Mouse (Mus musculus): Measurements from ENCODE around the gene Slc35g2. TPM values are rescaled to one million over a fixed set of nuclear protein-coding genes. Genes with fewer than 3 reads are reported as not detected.

Slc35g2 gene
- total RNA-seq, 2 experiments from 2014 or later = 19.9 to 20.3 TPM

- peak in 1 of 2 experiments; percentile 33 for DNase-seq (ENCODE audit: low spot score in 2 of 2)
Observed at GRCm38 (mm10) chr9:100560251-100560890, 10.5 kb downstream of the Slc35g2 start.

GRCm38 (mm10) chr9:100558991-100559390 lies 11.9 kb downstream of the Slc35g2 start:
- peak in 1 of 2 experiments; percentile 34 for DNase-seq (ENCODE audit: low spot score in 2 of 2)

DNA sequence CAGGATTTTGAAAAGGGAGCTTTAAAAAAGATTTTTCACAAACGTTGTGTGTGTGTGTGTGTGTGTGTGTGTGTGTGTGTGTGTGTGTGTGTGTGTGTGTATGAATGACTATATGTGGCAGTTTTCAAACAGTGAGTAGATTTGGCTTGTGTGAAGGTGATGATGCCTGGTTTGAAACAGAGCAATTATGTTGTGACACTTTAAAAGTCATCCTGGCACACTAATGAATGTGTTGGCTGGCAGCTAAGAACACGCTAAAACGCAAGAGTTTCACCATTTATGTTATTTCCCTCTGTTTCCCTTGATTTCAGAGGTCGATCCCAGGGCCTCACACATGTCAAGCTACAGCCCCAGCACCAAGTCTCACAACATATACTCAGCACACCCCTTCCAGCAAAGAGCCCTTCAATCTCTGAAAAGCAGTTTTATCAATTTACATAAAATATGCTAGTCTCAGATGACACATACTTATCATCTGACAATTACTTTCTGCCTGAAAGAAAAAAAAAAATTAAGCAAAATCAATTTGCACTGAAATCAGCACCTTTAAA lies 12.8 kb downstream of the Slc35g2 start:
- peak in 1 of 2 experiments; percentile 24 for DNase-seq (ENCODE audit: low spot score in 2 of 2)

DNA sequence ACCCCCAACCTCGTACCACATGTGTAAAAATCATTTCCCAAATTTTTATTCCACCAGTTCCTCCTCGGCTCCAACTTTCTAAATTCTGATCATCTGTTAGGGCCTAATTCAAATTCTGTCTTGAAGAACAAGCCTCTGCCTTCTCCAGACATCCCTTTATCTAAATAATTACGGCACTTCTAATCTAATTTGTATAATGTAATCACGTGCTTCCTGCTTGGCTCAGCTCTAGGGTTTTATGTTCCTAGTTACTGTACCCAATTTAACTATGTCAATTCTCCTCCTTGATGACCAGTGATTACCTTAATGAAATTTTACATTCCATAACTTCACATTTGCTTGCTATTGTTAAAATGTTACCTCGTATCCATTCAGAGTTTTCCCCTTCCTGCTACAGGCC lies 15.2 kb downstream of the Slc35g2 start:
- DNase-seq (ENCODE audit: low spot score in 2 of 2) = no peak

DNA sequence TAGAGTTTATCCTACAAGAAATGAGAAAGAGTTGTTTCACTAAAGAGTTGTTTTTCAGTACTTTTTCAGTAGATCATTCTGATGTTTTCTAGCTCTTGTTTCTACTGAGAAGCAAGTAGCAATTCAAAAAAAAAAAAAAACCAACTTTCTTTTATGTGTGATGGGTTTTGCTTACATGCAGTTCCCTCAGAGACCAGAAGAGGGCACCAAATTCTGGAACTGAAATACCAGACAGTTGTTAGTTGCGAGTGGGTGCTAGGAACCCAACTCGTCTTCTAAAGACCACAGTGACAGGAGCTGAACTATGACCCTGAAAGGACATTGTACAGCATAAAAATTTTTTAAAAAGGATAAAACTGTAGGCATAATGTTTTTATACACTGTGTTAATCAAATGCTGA lies 22.6 kb downstream of the Slc35g2 start:
- no peak for DNase-seq (ENCODE audit: low spot score in 2 of 2)

- DNase-seq (ENCODE audit: low spot score in 2 of 2) = no peak
Observed at GRCm38 (mm10) chr9:100546594-100546910, 24.3 kb downstream of the Slc35g2 start.

DNA sequence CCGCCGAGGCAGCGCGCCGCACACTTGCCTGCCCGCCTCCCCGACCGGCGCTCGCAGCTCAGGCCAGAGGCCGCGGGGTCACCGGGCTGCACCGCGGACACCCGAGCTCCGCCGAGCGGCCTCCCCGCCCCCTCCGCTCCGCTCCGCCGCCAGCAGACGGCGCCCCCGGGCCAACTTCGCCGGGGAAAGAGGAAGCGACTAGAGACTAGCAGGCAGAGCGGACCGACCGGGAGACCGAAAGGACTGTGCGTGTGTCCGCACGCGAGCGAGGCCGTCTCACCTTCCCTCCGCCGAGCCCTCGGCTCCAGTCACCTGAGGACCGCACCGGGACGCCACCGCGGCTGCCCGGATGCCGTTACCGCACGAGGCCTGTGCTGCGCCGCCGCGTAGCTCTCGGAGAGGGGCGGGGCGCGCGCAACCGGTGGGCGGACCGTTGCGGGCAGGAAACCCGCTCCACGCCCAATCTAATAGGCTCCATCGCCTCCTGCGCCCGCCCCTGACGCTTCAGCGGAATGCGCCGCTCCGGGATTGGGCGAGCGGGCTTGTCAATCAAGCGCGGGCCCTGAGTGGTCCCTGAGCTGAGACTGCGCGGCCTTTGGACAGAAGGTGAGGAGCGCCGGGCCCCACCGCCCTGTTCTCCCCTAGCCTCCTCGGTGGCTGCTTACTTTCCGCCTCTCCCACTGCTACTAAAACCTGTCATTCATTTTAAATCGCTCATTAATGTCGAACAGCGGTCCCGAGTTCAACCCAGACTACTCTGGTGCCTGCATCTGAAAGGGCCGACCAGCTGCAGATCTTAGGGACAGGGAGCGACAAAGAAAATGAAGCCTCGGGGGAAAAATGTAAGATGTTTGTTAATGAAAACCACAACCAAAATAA lies 24.9 kb downstream of the Slc35g2 start, which contains the start of gene Nck1:
Gene Nck1, minus strand, starts transcription at position 420 of the 879 bp plus-strand sequence.
- DNase-seq (ENCODE audit: low spot score in 2 of 2) = peak; percentile 99 to 100

DNA sequence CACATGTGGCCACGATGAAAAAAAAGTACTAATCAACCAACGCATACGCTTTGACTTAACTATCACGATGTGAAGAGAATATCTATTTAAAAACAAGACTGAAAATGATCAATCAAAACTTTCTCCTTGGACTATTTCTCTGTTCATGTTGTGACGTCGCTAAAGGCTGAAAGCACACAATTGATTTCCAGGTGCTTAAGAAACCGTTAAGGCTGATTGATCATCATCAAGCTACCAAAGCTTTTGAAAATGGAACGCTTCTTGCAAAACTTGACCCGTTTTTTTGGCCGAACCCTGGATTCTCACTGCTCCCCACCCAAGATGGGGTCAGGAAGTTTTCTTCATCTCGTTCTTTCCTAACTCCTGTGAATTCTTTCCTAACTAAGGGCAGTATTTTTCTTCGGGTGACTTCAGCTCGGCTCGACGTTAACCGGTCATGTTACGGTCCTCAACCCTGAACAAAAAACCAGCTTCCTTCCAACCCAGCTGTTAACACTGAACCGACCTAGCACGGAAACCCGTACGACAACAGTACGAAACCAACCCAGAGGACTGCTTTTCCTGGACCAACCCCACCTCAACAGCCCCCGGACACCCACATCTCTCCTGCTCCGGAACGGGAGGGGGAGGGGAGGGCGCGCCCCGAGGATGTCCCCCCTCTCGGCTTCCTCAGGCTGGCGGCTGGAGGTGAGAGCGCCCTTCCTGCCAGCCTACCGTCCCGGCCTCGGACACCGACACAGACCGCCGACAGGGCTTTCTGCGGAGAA lies 25.8 kb downstream of the Slc35g2 start:
- DNase-seq (ENCODE audit: low spot score in 2 of 2) = no peak

GRCm38 (mm10) chr9:100535618-100536262 lies 35.1 kb downstream of the Slc35g2 start:
- DNase-seq (ENCODE audit: low spot score in 2 of 2) = peak in 1 of 2 experiments; percentile 28

DNA sequence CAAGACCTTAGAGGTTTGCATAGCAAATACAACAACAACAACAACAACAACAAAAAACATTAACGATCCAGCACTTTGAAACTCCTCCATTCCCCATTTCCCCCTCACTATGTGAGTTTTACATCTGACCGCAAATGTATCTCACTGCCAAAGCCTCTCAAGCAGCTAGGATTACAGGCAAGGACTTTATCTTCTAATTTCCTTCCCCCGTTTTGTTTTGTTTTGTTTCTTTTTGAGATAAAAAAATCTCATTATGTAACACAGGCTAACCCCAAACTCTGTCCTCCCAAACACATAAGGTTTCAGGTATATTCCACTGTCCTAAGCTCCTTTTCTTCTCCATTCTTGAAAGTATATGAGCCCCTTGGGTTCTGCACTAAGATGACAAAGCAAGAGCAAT lies 36.2 kb downstream of the Slc35g2 start:
- DNase-seq (ENCODE audit: low spot score in 2 of 2) = no peak

GRCm38 (mm10) chr9:100532847-100533505 lies 37.9 kb downstream of the Slc35g2 start:
- no peak for DNase-seq (ENCODE audit: low spot score in 2 of 2)

DNA sequence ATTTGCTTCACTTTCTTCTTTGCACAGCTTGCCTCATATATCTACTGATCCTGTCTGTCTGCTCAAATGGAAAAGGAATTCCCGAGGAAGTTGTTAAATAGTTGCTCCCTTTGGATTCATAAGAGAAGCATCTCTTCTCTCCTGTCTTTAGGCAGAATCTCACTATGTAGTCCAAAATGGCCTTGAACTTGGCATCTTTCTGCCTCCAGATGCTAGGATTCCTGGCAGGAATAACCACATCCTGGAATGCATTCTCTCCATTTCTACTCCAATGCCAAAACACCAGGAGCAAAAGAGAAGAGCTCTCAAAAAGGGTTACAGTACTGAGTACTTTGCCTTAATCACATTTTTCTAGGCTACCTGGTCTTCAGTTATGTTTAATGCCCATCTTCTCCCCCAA lies 39.6 kb downstream of the Slc35g2 start:
- no peak for DNase-seq (ENCODE audit: low spot score in 2 of 2)

DNA sequence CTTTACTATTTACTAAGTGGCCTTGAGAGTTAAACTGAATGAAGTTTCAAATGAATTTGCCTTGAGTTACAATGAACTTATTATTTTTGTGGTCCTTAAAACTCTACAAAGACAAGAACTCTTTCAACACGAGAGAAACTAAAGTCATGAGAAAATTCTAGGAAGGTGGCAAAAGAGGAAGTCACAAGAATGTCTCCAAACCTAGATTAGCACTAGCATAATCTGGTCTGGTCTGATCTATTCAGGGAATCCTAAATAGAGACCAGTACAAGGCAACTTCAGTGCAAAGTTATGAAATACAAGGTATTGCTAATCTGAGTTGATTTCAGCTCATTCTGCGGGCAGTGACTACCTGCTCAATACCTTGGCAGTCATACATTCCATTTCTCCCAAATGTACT lies 45.7 kb downstream of the Slc35g2 start:
- no peak for DNase-seq (ENCODE audit: low spot score in 2 of 2)

DNA sequence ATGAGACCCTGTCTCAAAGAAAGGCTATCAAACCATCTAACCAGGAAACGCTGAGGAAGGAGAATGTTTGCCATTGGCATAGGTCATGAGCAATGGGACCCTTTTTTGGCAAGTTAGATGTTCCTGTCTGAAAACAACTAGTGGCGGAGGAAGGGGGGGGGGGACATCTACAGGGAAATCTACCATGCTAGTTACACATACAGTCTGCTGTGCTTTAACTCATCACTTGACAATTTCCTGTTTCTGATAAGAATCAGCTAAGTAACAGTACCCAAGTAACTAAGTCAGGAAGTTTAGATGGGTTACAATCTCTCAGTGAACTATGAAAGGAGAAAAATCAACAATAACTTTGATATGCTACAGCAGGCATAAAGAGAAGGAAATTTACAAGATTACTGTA lies 48.9 kb downstream of the Slc35g2 start:
- DNase-seq (ENCODE audit: low spot score in 2 of 2) = no peak

DNA sequence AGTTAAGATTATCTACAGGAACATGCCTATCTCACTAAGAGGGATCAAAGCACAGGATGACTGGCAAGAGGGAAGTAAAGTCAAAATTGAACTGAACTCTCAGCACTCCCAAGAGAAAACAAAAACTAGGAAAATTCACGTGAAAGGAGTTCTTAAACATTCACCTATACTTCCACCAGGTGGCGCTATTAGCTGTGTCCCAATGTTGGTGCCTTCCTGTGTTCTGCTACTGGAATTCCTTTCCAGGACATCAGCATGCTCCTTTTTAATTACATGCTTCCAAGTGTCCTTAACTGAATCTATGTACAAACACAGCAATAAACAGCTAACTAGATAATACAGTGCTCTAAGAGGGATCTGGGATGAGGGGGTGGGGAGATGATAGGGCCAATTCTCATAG lies 50.3 kb downstream of the Slc35g2 start:
- peak in 1 of 2 experiments; percentile 67 for DNase-seq (ENCODE audit: low spot score in 2 of 2)

DNA sequence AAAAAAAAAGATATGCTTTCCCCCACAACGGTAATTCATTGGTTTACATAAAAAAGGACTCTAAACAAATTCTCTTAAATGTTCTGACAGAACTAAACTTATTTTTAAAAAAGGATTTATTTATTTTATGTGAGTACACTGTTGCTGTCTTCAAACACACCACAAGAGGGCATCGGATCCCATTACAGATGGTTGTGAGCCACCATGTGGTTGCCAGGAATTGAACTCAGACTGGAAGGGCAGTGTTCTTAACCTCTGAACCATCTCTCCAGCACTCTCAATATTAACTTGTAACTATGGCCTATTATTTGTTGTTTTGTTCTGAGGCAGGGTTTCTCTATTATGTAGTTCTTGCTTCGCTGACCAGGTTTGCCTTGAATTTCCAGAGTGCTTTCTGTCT lies 50.9 kb downstream of the Slc35g2 start:
- DNase-seq (ENCODE audit: low spot score in 2 of 2) = no peak

- DNase-seq (ENCODE audit: low spot score in 2 of 2) = no peak
Observed at GRCm38 (mm10) chr9:100507581-100507980, 63.3 kb downstream of the Slc35g2 start.

DNA sequence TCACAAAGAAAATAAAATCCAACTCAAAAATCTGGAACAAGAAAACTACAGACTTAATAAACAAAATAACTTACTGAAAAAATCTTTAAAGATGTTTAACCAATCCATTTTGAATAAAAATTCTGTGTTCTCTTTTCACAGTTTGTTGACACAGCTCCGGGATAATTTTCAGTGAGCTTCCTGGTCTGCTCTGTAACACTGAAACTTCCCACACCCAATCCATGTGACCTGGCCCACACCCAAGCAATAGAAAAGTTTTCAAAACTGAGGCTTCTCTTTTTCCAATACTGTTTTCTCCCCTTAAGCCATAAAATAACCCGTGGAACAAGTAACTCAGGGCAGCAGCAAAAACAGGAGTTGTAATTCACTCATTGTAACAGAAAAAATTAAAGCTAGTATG lies 64.2 kb downstream of the Slc35g2 start:
- peak in 1 of 2 experiments; percentile 35 for DNase-seq (ENCODE audit: low spot score in 2 of 2)

DNA sequence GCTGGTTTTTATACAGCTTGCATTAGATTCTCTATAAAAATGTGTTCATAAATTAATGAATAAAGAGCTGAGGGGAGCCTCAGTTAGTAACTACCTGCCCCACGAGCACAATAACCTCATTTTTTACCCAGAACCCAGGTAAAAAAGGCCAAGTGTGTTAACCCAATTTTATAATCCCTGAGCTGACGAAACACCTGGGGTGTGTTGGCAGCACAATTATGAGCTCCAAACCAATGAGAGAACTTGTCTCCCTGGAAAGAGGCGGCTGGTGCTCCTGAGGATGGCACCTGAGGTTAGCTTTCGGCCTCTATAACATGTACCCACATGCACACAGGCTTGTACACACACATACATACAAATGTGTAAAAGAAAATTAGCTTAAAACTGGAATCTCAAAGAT lies 65.4 kb downstream of the Slc35g2 start:
- no peak for DNase-seq (ENCODE audit: low spot score in 2 of 2)
